Mouse (Mus musculus) liver (tissue): ENCODE measurements around the gene 2010300C02Rik.

Experiments
- DNase-seq: peaks from one replicate; pipeline ENCODE4 v3.0.0-alpha.2; 2020; ENCODE audit warnings: mixed read lengths

Gene 2010300C02Rik

GRCm38 (mm10) chr1:37565396-37565795 lies 154.5 kb downstream of the 2010300C02Rik start:
- DNase-seq, result no peak

- no peak for DNase-seq
Observed at GRCm38 (mm10) chr1:37561955-37562354, 157.9 kb downstream of the 2010300C02Rik start.
